Mouse (Mus musculus) forebrain, postnatal 0 days (tissue): ENCODE measurements at regions not wholly inside any gene's neighbourhood (a gene's known extent, or its start where the extent isn't known, plus 50 kb on each side); places are given as distances from the start of the nearest gene placed in this dataset.

Experiments used
- ATAC-seq: fragments of 200-750 bp; cut with Nextera tagmentation; 2 replicates; pipeline ENCODE4 v1.8.0; 2017; ENCODE audit warnings: mild to moderate bottlenecking, moderate library complexity
- DNase-seq: peaks from one replicate; pipeline ENCODE4 v3.0.0-alpha.2; 2015
- H3K27ac ChIP-seq: fragments of 300-500 bp; sonication (generic); 2 replicates; pipeline ENCODE4 v1.5.1; 2014; ENCODE audit warnings: low read depth, mild to moderate bottlenecking, antibody characterized with exemption, low read length, moderate library complexity, mixed read lengths
- H3K27me3 ChIP-seq: fragments of 300-500 bp; sonication (generic); 2 replicates; pipeline ENCODE4 v1.6.1; 2014; ENCODE audit warnings: mild to moderate bottlenecking, low read length, mixed read lengths; ENCODE audit not compliant: insufficient read depth
- H3K36me3 ChIP-seq: fragments of 300-500 bp; sonication (generic); 2 replicates; pipeline ENCODE4 v1.6.1; 2014; ENCODE audit warnings: mild to moderate bottlenecking, moderate library complexity; ENCODE audit not compliant: insufficient read depth
- H3K4me1 ChIP-seq: fragments of 300-500 bp; sonication (generic); 2 replicates; pipeline ENCODE4 v1.6.1; 2014; ENCODE audit warnings: antibody characterized with exemption; ENCODE audit not compliant: insufficient read depth
- H3K4me2 ChIP-seq: fragments of 300-500 bp; sonication (generic); 2 replicates; pipeline ENCODE4 v1.6.1; 2014; ENCODE audit warnings: low read depth, mild to moderate bottlenecking, moderate library complexity
- H3K4me3 ChIP-seq: fragments of 300-500 bp; sonication (generic); 2 replicates; pipeline ENCODE4 v1.5.1; 2014; ENCODE audit warnings: low read depth, low read length, mixed read lengths
- H3K9ac ChIP-seq: fragments of 300-500 bp; sonication (generic); 2 replicates; pipeline ENCODE4 v1.6.1; 2014; ENCODE audit warnings: mild to moderate bottlenecking
- H3K9me3 ChIP-seq: fragments of 300-500 bp; sonication (generic); 2 replicates; pipeline ENCODE4 v1.6.1; 2016; ENCODE audit warnings: low read length
- CTCF ChIP-seq: sonication (generic); IDR thresholded peaks from 2 replicates; pipeline ENCODE4 v1.5.1; 2016; ENCODE audit warnings: antibody characterized with exemption, control low read depth, low read depth
- WGBS: fragments of 180-500 bp; shearing (Covaris S2); extraction: QIAGEN DNeasy Blood & Tissue Kit; methylation state at CpG from one replicate; pipeline ENCODE4 v1.1.7; 2014; 5-methylcytosine and 5-hydroxymethylcytosine counted together

- ATAC-seq (no peak), DNase-seq (no peak)
- no peak overlapping the region for H3K4me3 ChIP-seq
- no peak overlapping the region for H3K9ac ChIP-seq
- H3K4me1 ChIP-seq, result 0 out of 2 replicates have a peak, but pooled peaks cover 3% of the 10 kb centered on the region
- no peaks in the 10 kb centered on the region for H3K9me3 ChIP-seq
- no peak for TF ChIP-seq CTCF
- 34% methylated on average over 12 of the region's 12 CpGs for WGBS
- no peak overlapping the region for H3K4me2 ChIP-seq
- no peak overlapping the region for H3K27ac ChIP-seq
- no peaks in the 10 kb centered on the region for H3K36me3 ChIP-seq
- no peaks in the 10 kb centered on the region for H3K27me3 ChIP-seq
Observed at GRCm38 (mm10) chr9:31564996-31565773, 100.9 kb upstream of the Tmem45b start.

- Histone ChIP-seq H3K4me2 (no peak overlapping the region), H3K27me3 (no peaks in the 10 kb centered on the region), H3K9me3 (no peaks in the 10 kb centered on the region), H3K36me3 (no peaks in the 10 kb centered on the region), H3K4me1 (0 out of 2 replicates have a peak, but pooled peaks cover 3% of the 10 kb centered on the region), H3K4me3 (no peak overlapping the region), H3K9ac (no peak overlapping the region), H3K27ac (no peak overlapping the region)
- 92% methylated on average over 8 of the region's 8 CpGs for WGBS
- ATAC-seq (no peak), DNase-seq (no peak)
- no peak for TF ChIP-seq CTCF
Observed at GRCm38 (mm10) chr9:31563541-31563940, 99.3 kb upstream of the Tmem45b start.

GRCm38 (mm10) chr9:31560226-31560556 lies 95.9 kb upstream of the Tmem45b start:
- H3K4me3 ChIP-seq, result no peak overlapping the region
- peak overlapping the region; percentile 51 for H3K4me2 ChIP-seq
- H3K27ac ChIP-seq, result no peak overlapping the region
- no peaks in the 10 kb centered on the region for H3K9me3 ChIP-seq
- H3K9ac ChIP-seq, result no peak overlapping the region
- WGBS, result 84% methylated on average over 3 of the region's 3 CpGs
- H3K27me3 ChIP-seq, result no peaks in the 10 kb centered on the region
- no peaks in the 10 kb centered on the region for H3K4me1 ChIP-seq
- no peaks in the 10 kb centered on the region for H3K36me3 ChIP-seq
- ATAC-seq (no peak), DNase-seq (no peak)
- no peak for TF ChIP-seq CTCF

GRCm38 (mm10) chr9:31559506-31560225 lies 95.4 kb upstream of the Tmem45b start:
- peak overlapping the region; percentile 48 for H3K9ac ChIP-seq
- peak; percentile 100 for TF ChIP-seq CTCF
- WGBS, result 32% methylated on average over 18 of the region's 18 CpGs

GRCm38 (mm10) chr9:31543691-31544052 lies 79.4 kb upstream of the Tmem45b start:
- Histone ChIP-seq H3K4me2 (no peak overlapping the region), H3K9ac (no peak overlapping the region), H3K27me3 (no peaks in the 10 kb centered on the region), H3K4me1 (no peaks in the 10 kb centered on the region), H3K9me3 (no peaks in the 10 kb centered on the region), H3K4me3 (no peak overlapping the region), H3K27ac (no peak overlapping the region), H3K36me3 (no peaks in the 10 kb centered on the region)
- WGBS, result 76% methylated on average over 6 of the region's 6 CpGs
- no peak for ATAC-seq
- no peak for TF ChIP-seq CTCF
- no peak for DNase-seq

More at GRCm38 (mm10) chr9:31559506-31560225, 95.4 kb upstream of the Tmem45b start:
- DNase-seq, result peak; percentile 92
- Histone ChIP-seq H3K4me2 (peak overlapping the region; percentile 51), H3K9me3 (no peaks in the 10 kb centered on the region), H3K4me1 (no peaks in the 10 kb centered on the region), H3K27ac (no peak overlapping the region), H3K36me3 (no peaks in the 10 kb centered on the region), H3K4me3 (peak overlapping the region; percentile 30), H3K27me3 (no peaks in the 10 kb centered on the region)
- peak; percentile 94 for ATAC-seq

GRCm38 (mm10) chr9:31542909-31543690 lies 78.8 kb upstream of the Tmem45b start:
- no peak overlapping the region for H3K9ac ChIP-seq
- no peaks in the 10 kb centered on the region for H3K9me3 ChIP-seq
- H3K27ac ChIP-seq, result no peak overlapping the region
- DNase-seq (peak; percentile 88), ATAC-seq (peak; percentile 82)
- TF ChIP-seq CTCF, result peak; percentile 95
- no peaks in the 10 kb centered on the region for H3K27me3 ChIP-seq
- H3K4me2 ChIP-seq, result no peak overlapping the region
- 11% methylated on average over 13 of the region's 13 CpGs for WGBS
- no peaks in the 10 kb centered on the region for H3K4me1 ChIP-seq
- no peak overlapping the region for H3K4me3 ChIP-seq
- H3K36me3 ChIP-seq, result no peaks in the 10 kb centered on the region
